Mouse (Mus musculus): Measurements from ENCODE around the gene Hnrnpdl. TPM values are rescaled to one million over a fixed set of nuclear protein-coding genes. Genes with fewer than 3 reads are reported as not detected.

Gene Hnrnpdl
- polyA plus RNA-seq (2015; fragmentation: Nextera tagmentation; extraction: Ambion mirVana) = 94.0 and 97.4 TPM in 2 replicates

GRCm38 (mm10) chr5:100039602-100040142, at the start of gene Hnrnpdl, which contains the start of gene Enoph1:
TSS of gene Hnrnpdl (minus strand) at chr5:100039664.
TSS of gene Enoph1 (plus strand) at chr5:100039985.
- WGBS = 1% methylated on average over 57 of the region's 57 CpGs
- Histone ChIP-seq H3K36me3 (peaks cover 33% of the 10 kb centered on the region), H3K9me3 (no peaks in the 10 kb centered on the region), H3K4me2 (peak within 1 kb of the TSS; percentile 97), H3K27me3 (replicated peaks) (no peaks in the 10 kb centered on the region), H3K27ac (replicated peaks) (peak within 1 kb of the TSS; percentile 97), H3K4me3 (peak within 1 kb of the TSS; percentile 68), H3K9ac (peak within 1 kb of the TSS; percentile 99), H3K4me1 (peaks cover 52% of the 10 kb centered on the region)
- ATAC-seq (ENCODE audit: extremely low read depth, insufficient number of reproducible peaks, low FRiP score, low TSS enrichment) = peak; percentile 86

- H3K27ac ChIP-seq (replicated peaks) = no peak overlapping the region
- H3K4me1 ChIP-seq = 0 out of 2 replicates have a peak, but pooled peaks cover 5% of the 10 kb centered on the region
- H3K4me2 ChIP-seq = no peak overlapping the region
- WGBS = 63% methylated on average over 8 of the region's 8 CpGs
- H3K9me3 ChIP-seq = no peaks in the 10 kb centered on the region
- no peak overlapping the region for H3K9ac ChIP-seq
- no peaks in the 10 kb centered on the region for H3K36me3 ChIP-seq
- H3K4me3 ChIP-seq = no peak overlapping the region
- no peak for ATAC-seq (ENCODE audit: extremely low read depth, insufficient number of reproducible peaks, low FRiP score, low TSS enrichment)
- H3K27me3 ChIP-seq (replicated peaks) = no peaks in the 10 kb centered on the region; the same call in 1 of the 2 replicates
Measured at GRCm38 (mm10) chr5:100085097-100085496, 45.6 kb upstream of the Hnrnpdl start.

GRCm38 (mm10) chr5:100083953-100084562, 44.6 kb upstream of the Hnrnpdl start:
- no peaks in the 10 kb centered on the region; the same call in 1 of the 2 replicates for H3K27me3 ChIP-seq (replicated peaks)
- no peak overlapping the region for H3K27ac ChIP-seq (replicated peaks)
- ATAC-seq (ENCODE audit: extremely low read depth, insufficient number of reproducible peaks, low FRiP score, low TSS enrichment) = no peak
- H3K4me1 ChIP-seq = 0 out of 2 replicates have a peak, but pooled peaks cover 5% of the 10 kb centered on the region
- no peak overlapping the region for H3K4me2 ChIP-seq
- H3K36me3 ChIP-seq = no peaks in the 10 kb centered on the region
- H3K4me3 ChIP-seq = no peak overlapping the region
- no peaks in the 10 kb centered on the region for H3K9me3 ChIP-seq
- H3K9ac ChIP-seq = no peak overlapping the region
- 64% methylated on average over 12 of the region's 12 CpGs for WGBS

GRCm38 (mm10) chr5:100082006-100082405, 42.5 kb upstream of the Hnrnpdl start:
- Histone ChIP-seq H3K4me3 (no peak overlapping the region), H3K27ac (replicated peaks) (no peak overlapping the region), H3K4me1 (0 out of 2 replicates have a peak, but pooled peaks cover 8% of the 10 kb centered on the region), H3K4me2 (no peak overlapping the region), H3K36me3 (no peaks in the 10 kb centered on the region), H3K9ac (no peak overlapping the region), H3K27me3 (replicated peaks) (no peaks in the 10 kb centered on the region; the same call in 1 of the 2 replicates), H3K9me3 (no peaks in the 10 kb centered on the region)
- 82% methylated on average over 4 of the region's 4 CpGs for WGBS
- no peak for ATAC-seq (ENCODE audit: extremely low read depth, insufficient number of reproducible peaks, low FRiP score, low TSS enrichment)

- ATAC-seq (ENCODE audit: extremely low read depth, insufficient number of reproducible peaks, low FRiP score, low TSS enrichment) = no peak
- Histone ChIP-seq H3K4me1 (0 out of 2 replicates have a peak, but pooled peaks cover 4% of the 10 kb centered on the region), H3K4me2 (peak overlapping the region; percentile 77), H3K4me3 (peak overlapping the region; percentile 51), H3K27ac (replicated peaks) (no peak overlapping the region), H3K9ac (no peak overlapping the region), H3K27me3 (replicated peaks) (no peaks in the 10 kb centered on the region; the same call in 1 of the 2 replicates), H3K36me3 (no peaks in the 10 kb centered on the region), H3K9me3 (no peaks in the 10 kb centered on the region)
- WGBS = 74% methylated on average over 8 of the region's 8 CpGs
Measured at GRCm38 (mm10) chr5:100079931-100080275, 40.4 kb upstream of the Hnrnpdl start.

GRCm38 (mm10) chr5:100079040-100079930, 39.8 kb upstream of the Hnrnpdl start:
- Histone ChIP-seq H3K9me3 (no peaks in the 10 kb centered on the region), H3K4me1 (0 out of 2 replicates have a peak, but pooled peaks cover 4% of the 10 kb centered on the region), H3K9ac (peak overlapping the region; percentile 72), H3K27ac (replicated peaks) (no peak overlapping the region), H3K4me2 (peak overlapping the region; percentile 77), H3K27me3 (replicated peaks) (no peaks in the 10 kb centered on the region; the same call in 1 of the 2 replicates), H3K36me3 (no peaks in the 10 kb centered on the region), H3K4me3 (peak overlapping the region; percentile 51)
- no peak for ATAC-seq (ENCODE audit: extremely low read depth, insufficient number of reproducible peaks, low FRiP score, low TSS enrichment)
- 23% methylated on average over 36 of the region's 36 CpGs for WGBS

GRCm38 (mm10) chr5:100074571-100074970, 35.1 kb upstream of the Hnrnpdl start:
- H3K9ac ChIP-seq = no peak overlapping the region
- ATAC-seq (ENCODE audit: extremely low read depth, insufficient number of reproducible peaks, low FRiP score, low TSS enrichment) = no peak
- H3K4me1 ChIP-seq = 0 out of 2 replicates have a peak, but pooled peaks cover 4% of the 10 kb centered on the region
- WGBS = 48% methylated on average over 4 of the region's 4 CpGs
- no peak overlapping the region for H3K4me3 ChIP-seq
- H3K27me3 ChIP-seq (replicated peaks) = no peaks in the 10 kb centered on the region
- H3K27ac ChIP-seq (replicated peaks) = no peak overlapping the region
- H3K9me3 ChIP-seq = no peaks in the 10 kb centered on the region
- H3K4me2 ChIP-seq = no peak overlapping the region
- H3K36me3 ChIP-seq = peaks cover 34% of the 10 kb centered on the region

GRCm38 (mm10) chr5:100072557-100072956, 33.1 kb upstream of the Hnrnpdl start:
- Histone ChIP-seq H3K9ac (no peak overlapping the region), H3K4me3 (no peak overlapping the region), H3K27me3 (replicated peaks) (no peaks in the 10 kb centered on the region), H3K27ac (replicated peaks) (no peak overlapping the region), H3K4me2 (no peak overlapping the region), H3K4me1 (no peaks in the 10 kb centered on the region), H3K9me3 (no peaks in the 10 kb centered on the region), H3K36me3 (peaks cover 52% of the 10 kb centered on the region)
- no peak for ATAC-seq (ENCODE audit: extremely low read depth, insufficient number of reproducible peaks, low FRiP score, low TSS enrichment)
- WGBS = 78% methylated on average over 9 of the region's 9 CpGs

GRCm38 (mm10) chr5:100071541-100071940, 32.1 kb upstream of the Hnrnpdl start:
- no peaks in the 10 kb centered on the region for H3K27me3 ChIP-seq (replicated peaks)
- no peak overlapping the region for H3K4me2 ChIP-seq
- no peak for ATAC-seq (ENCODE audit: extremely low read depth, insufficient number of reproducible peaks, low FRiP score, low TSS enrichment)
- H3K4me1 ChIP-seq = no peaks in the 10 kb centered on the region
- no peak overlapping the region for H3K4me3 ChIP-seq
- no peak overlapping the region for H3K9ac ChIP-seq
- H3K9me3 ChIP-seq = no peaks in the 10 kb centered on the region
- 88% methylated on average over 5 of the region's 5 CpGs for WGBS
- H3K36me3 ChIP-seq = peaks cover 61% of the 10 kb centered on the region
- H3K27ac ChIP-seq (replicated peaks) = no peak overlapping the region

- peaks cover 74% of the 10 kb centered on the region for H3K36me3 ChIP-seq
- H3K4me3 ChIP-seq = no peak overlapping the region
- WGBS = 23% methylated on average over 3 of the region's 3 CpGs
- H3K4me2 ChIP-seq = no peak overlapping the region
- no peak overlapping the region for H3K9ac ChIP-seq
- H3K4me1 ChIP-seq = no peaks in the 10 kb centered on the region
- no peak for ATAC-seq (ENCODE audit: extremely low read depth, insufficient number of reproducible peaks, low FRiP score, low TSS enrichment)
- no peaks in the 10 kb centered on the region for H3K9me3 ChIP-seq
- no peak overlapping the region for H3K27ac ChIP-seq (replicated peaks)
- H3K27me3 ChIP-seq (replicated peaks) = no peaks in the 10 kb centered on the region
Measured at GRCm38 (mm10) chr5:100070255-100070654, 30.8 kb upstream of the Hnrnpdl start.

GRCm38 (mm10) chr5:100069526-100069925, 30.1 kb upstream of the Hnrnpdl start:
- Histone ChIP-seq H3K4me1 (no peaks in the 10 kb centered on the region), H3K27ac (replicated peaks) (no peak overlapping the region), H3K4me2 (no peak overlapping the region), H3K4me3 (no peak overlapping the region), H3K27me3 (replicated peaks) (no peaks in the 10 kb centered on the region), H3K9ac (no peak overlapping the region), H3K36me3 (peaks cover 80% of the 10 kb centered on the region), H3K9me3 (no peaks in the 10 kb centered on the region)
- 88% methylated on average over 2 of the region's 2 CpGs for WGBS
- no peak for ATAC-seq (ENCODE audit: extremely low read depth, insufficient number of reproducible peaks, low FRiP score, low TSS enrichment)

Measured in heart, embryonic 13.5 days (tissue).